Mouse (Mus musculus): ENCODE data around the gene Fam53b.
"Not testable (repeated sequence)": the region's sequence is repeated elsewhere in the genome, so short reads cannot be mapped to it uniquely, and the experiment has no call there.

Gene Fam53b

DNA sequence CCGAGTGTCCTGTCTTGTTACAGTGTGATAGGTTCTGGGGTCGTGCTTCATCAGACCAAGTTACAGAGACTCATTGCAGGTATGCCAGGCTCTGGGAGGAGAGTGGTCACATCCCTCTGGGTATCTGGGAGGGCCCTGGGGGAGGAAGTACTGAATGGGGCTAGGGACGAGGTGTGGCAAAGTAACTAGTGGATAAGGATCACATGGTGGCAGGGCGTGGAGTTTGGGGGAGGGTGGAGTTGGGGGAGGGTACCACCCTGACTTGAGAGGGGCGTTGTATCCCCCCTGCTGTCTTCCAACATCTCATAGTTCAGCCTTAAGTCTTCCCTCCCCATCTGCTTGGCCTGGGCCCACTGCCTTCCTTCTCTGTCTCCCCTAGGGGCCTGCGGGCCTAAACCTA lies 134.1 kb downstream of the Fam53b start:
- in situ Hi-C loops (cut with MboI; ENCODE audit: low pct_unique_long_range_greater_than_20kb in 1 of 2, low sequenced_read_pairs in 2 of 2, unreplicated experiment in 1 of 2) = no loop called here

DNA sequence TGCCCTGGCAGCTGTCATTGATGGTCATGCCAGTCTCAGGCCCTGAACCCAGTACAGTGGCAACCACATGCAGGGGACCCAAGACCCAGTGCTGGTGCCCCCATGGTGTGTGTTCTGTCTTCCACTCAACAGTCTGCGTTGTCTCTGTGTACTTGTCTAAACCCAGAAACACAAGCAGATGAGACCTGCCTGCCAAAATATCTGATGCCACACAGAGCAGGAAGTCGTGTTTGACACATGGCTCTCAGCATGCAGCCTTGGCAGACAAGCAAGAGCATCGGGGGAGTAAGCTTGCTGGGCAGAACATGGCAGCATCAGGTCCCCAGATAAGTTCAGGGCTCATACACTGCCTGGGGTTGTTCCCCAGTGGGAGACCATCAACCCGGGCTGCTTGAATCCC lies 134.6 kb downstream of the Fam53b start:
- in situ Hi-C loops (cut with MboI; ENCODE audit: low pct_unique_long_range_greater_than_20kb in 1 of 2, low sequenced_read_pairs in 2 of 2, unreplicated experiment in 1 of 2) = no loop called here

DNA sequence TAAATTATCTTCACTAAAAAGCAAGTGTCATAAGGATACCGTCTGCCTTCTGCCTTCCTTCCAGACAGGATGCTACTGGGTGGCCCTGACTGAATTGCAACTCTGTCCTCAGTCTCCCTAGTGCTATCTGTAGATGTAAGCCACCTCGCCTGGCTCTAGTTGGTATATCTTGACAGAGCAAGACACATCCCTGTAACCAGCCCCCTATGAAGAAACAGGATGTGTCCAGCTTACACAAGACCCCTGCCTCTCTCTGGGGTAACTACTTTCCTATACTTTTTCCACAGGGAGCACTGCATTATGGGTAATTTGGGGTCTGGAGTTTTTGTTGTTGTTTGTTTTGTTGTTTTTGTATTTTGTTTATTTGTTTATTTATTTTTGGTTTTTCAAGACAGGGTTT lies 137.8 kb downstream of the Fam53b start:
- in situ Hi-C loops (cut with MboI; ENCODE audit: low pct_unique_long_range_greater_than_20kb in 1 of 2, low sequenced_read_pairs in 2 of 2, unreplicated experiment in 1 of 2) = no loop called here

DNA sequence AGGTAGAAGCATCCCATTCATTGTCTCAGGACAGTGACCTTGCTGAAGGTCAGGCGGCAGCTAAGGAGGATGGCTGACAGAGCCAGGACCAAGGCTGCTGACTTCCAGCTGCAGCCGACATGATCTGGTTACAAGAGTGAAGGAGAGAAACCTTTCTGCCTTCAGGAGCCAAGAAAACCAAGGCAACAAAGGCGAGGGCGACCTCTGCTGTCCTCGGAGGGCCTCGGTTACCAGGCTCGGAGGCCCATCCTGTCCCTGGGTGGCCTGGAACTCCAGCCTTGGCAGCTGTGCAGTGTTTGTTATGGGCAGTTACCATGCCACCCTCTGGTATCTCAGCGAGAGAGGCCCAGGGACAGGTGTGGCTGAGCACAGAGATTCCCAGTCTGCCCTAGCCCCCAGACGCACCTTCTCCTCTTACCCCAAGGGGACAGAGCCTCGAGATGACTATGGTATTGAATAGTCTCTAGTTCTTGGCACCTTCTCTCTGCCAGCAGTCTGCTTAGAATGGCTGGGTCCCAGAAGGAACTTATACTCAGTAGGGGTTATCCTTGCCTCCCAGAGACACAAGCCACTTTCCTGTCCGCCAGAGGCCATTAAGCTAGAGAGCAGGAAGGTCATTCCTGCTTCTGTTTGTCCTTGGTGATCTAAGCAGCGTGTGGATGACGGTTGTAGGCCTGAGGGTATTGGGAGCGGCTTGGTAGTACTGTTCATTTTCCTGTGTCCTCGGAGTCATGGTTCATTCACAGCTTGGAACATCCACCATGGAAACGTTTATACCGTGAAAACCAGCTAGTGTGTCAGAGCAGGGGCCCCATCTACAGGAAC lies 139.5 kb downstream of the Fam53b start:
- in situ Hi-C loops (cut with MboI; ENCODE audit: low pct_unique_long_range_greater_than_20kb in 1 of 2, low sequenced_read_pairs in 2 of 2, unreplicated experiment in 1 of 2) = no loop called here

DNA sequence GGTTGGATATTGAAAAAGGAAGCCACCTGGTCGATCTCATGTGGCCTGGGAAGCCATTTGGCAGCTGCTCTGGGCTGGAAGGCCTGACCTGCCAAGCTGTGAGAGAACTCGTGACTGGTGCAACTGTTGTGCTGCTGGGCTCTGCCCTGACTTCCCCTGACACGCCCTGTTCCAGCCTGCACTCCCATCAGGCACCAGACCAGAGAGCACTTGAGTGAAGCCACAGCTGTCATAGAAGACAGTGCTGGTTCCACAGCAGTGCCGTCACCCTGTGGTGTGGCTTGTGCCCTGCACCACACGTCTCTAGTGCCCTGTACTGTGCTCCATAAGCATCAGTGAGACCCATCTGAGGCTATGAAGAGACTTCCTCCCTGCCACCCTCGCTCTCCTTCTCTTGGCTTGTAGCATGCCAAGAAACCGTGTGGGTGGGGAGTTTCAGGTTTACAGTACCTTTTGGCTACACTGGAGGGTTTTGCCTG lies 141.2 kb downstream of the Fam53b start:
- in situ Hi-C loops (cut with MboI; ENCODE audit: low pct_unique_long_range_greater_than_20kb in 1 of 2, low sequenced_read_pairs in 2 of 2, unreplicated experiment in 1 of 2) = no loop called here

DNA sequence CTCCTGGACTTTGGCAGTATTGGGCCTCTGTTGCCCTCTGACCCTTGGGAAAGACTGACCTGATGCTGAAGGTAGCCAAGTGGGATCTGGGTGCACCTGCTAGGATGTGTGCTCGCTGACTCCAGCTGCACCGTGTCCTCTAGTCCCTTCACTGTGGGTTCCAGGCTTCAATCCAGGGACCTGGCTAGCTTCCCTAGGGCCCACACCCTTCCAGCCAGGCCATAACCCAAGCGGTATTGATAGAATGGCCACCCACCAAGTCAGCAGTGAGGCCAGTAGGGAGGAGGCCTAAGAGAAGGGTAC lies 142.9 kb downstream of the Fam53b start:
- in situ Hi-C loops (cut with MboI; ENCODE audit: low pct_unique_long_range_greater_than_20kb in 1 of 2, low sequenced_read_pairs in 2 of 2, unreplicated experiment in 1 of 2) = no loop called here

DNA sequence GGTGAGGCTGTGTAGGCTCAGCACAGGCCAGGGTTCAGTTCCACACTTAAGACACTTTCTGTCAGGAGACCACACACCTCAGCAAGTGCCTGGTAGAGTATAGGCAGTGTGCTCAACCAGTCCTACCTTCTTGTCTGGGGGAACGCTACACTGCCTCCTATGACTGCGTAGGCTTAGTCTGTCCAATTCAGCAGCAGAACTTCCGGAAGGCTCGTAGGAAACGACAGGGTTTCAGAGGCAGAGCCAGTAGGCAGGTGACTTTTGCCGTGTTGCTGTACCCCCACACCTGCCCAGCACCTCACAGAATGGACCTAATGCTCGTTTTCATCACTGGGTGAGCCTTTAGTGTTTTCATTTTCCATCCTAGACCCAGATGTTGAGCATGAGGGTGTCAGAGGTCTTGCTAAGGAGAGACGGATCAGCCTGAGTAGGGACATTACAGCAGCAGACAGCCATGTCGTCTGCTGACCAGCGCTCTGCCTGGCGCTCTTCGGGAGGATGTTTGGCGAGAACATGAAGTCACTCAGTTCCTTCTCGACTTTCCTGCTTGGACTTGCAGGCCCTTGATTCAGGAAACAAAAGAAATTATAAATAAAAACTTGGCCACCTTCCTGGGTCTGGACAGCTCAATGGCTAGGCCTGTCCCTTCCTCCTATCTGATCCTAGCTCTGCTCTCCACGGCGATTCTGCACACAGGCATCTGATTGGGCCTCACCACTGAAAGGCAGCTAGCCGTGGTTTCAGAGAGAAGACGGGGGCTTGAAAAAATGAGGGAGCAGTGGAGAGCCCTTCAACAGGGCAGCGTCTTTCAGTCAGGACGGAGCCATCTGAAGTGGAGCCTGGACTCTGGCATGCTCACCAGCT lies 143.5 kb downstream of the Fam53b start:
- in situ Hi-C loops (cut with MboI; ENCODE audit: low pct_unique_long_range_greater_than_20kb in 1 of 2, low sequenced_read_pairs in 2 of 2, unreplicated experiment in 1 of 2) = no loop called here

DNA sequence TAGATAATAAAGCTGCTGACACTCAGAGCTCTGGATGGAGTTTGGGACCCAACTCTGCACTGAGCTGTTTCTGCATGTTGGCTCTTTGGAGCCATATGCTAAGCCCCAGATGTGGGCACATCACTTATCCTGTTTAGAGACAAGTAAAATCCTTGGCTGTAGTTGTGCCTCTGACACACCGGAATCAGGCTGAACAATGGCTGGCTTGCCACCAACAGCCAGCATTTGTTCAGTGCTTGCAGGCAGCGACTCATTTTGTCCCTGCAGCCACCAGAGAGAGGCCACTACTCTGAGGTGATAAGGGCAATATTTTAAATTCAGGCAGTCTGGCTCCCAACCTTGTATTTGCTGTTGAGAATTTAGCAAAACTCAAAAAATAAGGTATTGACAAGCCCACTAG lies 145.1 kb downstream of the Fam53b start:
- in situ Hi-C loops (cut with MboI; ENCODE audit: low pct_unique_long_range_greater_than_20kb in 1 of 2, low sequenced_read_pairs in 2 of 2, unreplicated experiment in 1 of 2) = no loop called here

DNA sequence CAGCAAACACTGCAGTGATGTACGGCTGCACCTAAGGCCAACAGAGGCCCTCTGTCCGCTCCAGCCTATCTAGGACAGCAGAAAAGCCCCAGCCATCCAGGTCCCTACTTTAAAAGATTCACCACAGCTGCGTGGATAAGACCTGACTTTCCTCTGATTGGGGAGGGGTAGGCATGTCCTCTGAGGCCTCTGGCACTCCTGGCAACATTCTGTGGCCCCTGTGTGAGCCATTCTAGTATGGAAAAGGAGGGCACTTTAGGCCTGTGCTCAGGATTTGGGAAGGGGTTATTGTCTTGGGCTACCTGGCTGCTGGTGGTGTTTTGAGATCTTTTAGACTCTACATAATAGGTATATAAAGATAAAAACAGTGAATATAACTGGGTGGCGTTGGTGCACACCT lies 147.2 kb downstream of the Fam53b start:
- in situ Hi-C loops (cut with MboI; ENCODE audit: low pct_unique_long_range_greater_than_20kb in 1 of 2, low sequenced_read_pairs in 2 of 2, unreplicated experiment in 1 of 2) = no loop called here

DNA sequence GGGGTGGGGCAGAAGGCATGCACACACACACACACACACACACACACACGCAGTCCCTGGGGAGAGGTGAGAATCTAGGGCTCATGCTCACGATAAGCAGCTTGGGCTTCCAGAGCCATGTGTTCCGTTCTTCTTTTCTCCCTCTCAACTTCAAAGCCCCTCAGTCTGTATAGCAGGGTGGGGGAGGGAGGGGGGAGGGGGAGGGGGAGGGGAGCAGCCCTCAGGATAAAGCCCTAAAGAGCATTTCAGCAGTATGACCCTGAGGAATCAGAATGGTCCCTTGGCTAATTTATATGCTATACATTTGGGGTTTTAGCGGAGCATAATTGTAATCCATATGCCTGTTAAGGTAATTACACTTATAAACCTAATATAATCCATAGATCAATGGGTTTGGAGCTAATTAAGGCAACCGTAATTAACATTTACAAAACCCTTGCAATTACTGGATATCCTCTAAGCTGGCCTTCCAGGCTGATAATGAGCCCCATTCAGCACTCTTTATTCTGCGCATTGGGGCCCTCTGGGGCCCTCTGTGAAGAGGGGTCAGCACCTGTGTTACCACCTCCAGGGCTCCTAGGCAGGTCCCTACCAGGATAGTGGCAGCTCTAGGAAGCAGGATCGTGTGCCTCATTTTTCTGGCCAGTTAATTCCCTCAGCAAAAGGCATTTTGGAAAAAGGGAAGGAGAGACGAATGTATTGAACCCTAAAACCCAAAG lies 147.9 kb downstream of the Fam53b start:
- in situ Hi-C loops (cut with MboI; ENCODE audit: low pct_unique_long_range_greater_than_20kb in 1 of 2, low sequenced_read_pairs in 2 of 2, unreplicated experiment in 1 of 2) = no loop called here

DNA sequence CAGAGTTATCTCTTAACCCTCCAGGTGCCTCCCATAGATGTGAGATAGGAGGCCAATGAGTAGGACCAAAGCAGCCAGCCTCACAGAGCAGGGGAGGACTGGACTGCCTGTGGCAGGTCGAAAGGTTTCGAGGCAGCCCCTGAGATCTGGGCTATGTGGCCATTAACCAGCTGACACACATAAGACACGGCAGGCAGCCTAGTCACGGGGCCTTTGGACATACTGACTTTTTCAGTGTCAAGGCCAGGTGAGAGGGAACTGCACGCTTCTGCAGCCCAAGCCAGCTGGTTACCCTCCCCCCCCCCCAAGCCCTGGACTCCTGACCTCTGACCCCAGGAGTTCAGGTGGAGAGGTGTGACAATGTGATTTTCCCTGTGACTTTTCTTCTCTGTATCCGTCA lies 148.9 kb downstream of the Fam53b start:
- in situ Hi-C loops (cut with MboI; ENCODE audit: low pct_unique_long_range_greater_than_20kb in 1 of 2, low sequenced_read_pairs in 2 of 2, unreplicated experiment in 1 of 2) = no loop called here

DNA sequence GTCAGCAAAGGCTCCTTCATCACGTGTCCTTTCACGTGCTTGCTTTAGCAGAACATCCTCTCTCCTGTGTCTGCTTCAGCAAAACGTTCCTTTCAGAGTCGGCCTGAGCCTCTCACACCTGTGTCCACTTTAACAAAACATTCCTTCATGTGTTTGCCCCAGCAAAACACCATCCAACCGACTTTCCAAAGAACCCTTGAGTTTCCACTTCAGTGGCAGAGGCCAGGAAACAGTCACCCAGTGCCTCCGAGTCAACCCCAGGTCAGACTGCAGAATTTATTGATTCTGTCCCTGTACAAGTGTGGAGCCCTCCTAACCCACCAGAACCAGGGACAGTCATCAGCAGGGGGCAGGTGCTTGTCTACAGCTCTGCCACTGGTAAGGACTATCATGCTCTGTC lies 150.9 kb downstream of the Fam53b start:
- in situ Hi-C loops (cut with MboI; ENCODE audit: low pct_unique_long_range_greater_than_20kb in 1 of 2, low sequenced_read_pairs in 2 of 2, unreplicated experiment in 1 of 2) = not testable (repeated sequence)
